Mouse (Mus musculus) kidney, adult 2 months (tissue): ENCODE data around the gene Ubtd2.

Source experiments
- CTCF ChIP-seq: fragments of 200-500 bp; conservative IDR thresholded peaks from 2 replicates; pipeline ENCODE4 v1.5.1; 2011; ENCODE audit warnings: low read depth, mild to moderate bottlenecking, control low read depth, low read length, moderate library complexity, mixed read lengths; ENCODE audit not compliant: insufficient read depth, insufficient read length
- POLR2A ChIP-seq: fragments of 200-500 bp; IDR thresholded peaks from one replicate; pipeline ENCODE4 v1.6.1; 2011; ENCODE audit warnings: low read depth, low read length, control low read depth

- TF ChIP-seq POLR2A (no peak), CTCF (no peak)
These were observed 92.3 kb downstream of the Ubtd2 start for GRCm38 (mm10) chr11:32547391-32547947.
